Mouse (Mus musculus) limb, embryonic 14.5 days (tissue): ENCODE data around the gene Tbcel. TPM values are rescaled to one million over a fixed set of nuclear protein-coding genes. Genes with fewer than 3 reads are reported as not detected.

ENCODE experiments used
- ATAC-seq: fragments of 200-750 bp; cut with Nextera tagmentation; 2 replicates; pipeline ENCODE4 v1.8.0; 2017; ENCODE audit warnings: low read depth, moderate number of reproducible peaks, moderate TSS enrichment; ENCODE audit not compliant: low FRiP score
- DNase-seq: peaks from one replicate; pipeline ENCODE4 v3.0.0-alpha.2; 2015; ENCODE audit warnings: low spot score
- H3K27ac ChIP-seq: fragments of 300-500 bp; sonication (generic); replicated peaks from 2 replicates; pipeline ENCODE4 v1.5.1; 2014; ENCODE audit warnings: low read depth, mild to moderate bottlenecking, low read length, moderate library complexity, mixed read lengths
- H3K27me3 ChIP-seq: fragments of 300-500 bp; sonication (generic); 2 replicates; pipeline ENCODE4 v1.6.1; 2014; ENCODE audit warnings: low read length, mixed read lengths; ENCODE audit not compliant: control insufficient read depth, insufficient read depth
- H3K36me3 ChIP-seq: fragments of 300-500 bp; sonication (generic); 2 replicates; pipeline ENCODE4 v1.6.1; 2014; ENCODE audit warnings: mild to moderate bottlenecking, low read length, moderate library complexity, mixed read lengths; ENCODE audit not compliant: control insufficient read depth, insufficient read depth
- H3K4me1 ChIP-seq: fragments of 300-500 bp; sonication (generic); 2 replicates; pipeline ENCODE4 v1.6.1; 2014; ENCODE audit warnings: antibody characterized with exemption, low read length, mixed read lengths; ENCODE audit not compliant: control insufficient read depth, insufficient read depth
- H3K4me2 ChIP-seq: fragments of 300-500 bp; sonication (generic); replicated peaks from 2 replicates; pipeline ENCODE4 v1.6.1; 2014; ENCODE audit warnings: low read depth, mild to moderate bottlenecking, low read length, moderate library complexity; ENCODE audit not compliant: severe bottlenecking
- H3K4me3 ChIP-seq: fragments of 300-500 bp; sonication (generic); replicated peaks from 2 replicates; pipeline ENCODE4 v1.5.1; 2014; ENCODE audit warnings: low read length
- H3K9ac ChIP-seq: fragments of 300-500 bp; sonication (generic); 2 replicates; pipeline ENCODE4 v1.6.1; 2014; ENCODE audit warnings: mild to moderate bottlenecking, low read depth, low read length, moderate library complexity; ENCODE audit not compliant: severe bottlenecking
- H3K9me3 ChIP-seq: fragments of 300-500 bp; sonication (generic); 2 replicates; pipeline ENCODE4 v1.6.1; 2016; ENCODE audit warnings: low read length; ENCODE audit not compliant: control insufficient read depth
- POLR2A ChIP-seq: fragments of 200-500 bp; IDR thresholded peaks from 2 replicates; pipeline ENCODE4 v1.8.0; 2012; ENCODE audit warnings: inconsistent platforms, mild to moderate bottlenecking, moderate library complexity, borderline replicate concordance; ENCODE audit not compliant: insufficient read depth, insufficient read length; ENCODE audit errors: extremely low read depth
- WGBS: fragments of 180-500 bp; shearing (Covaris S2); extraction: QIAGEN DNeasy Blood & Tissue Kit; methylation state at CpG from one replicate; pipeline ENCODE4 v1.1.7; 2014; 5-methylcytosine and 5-hydroxymethylcytosine counted together
- polyA plus RNA-seq, 2 experiments: library from polyadenylated mRNA; depleted of rRNA in 1 of 2; stranded (reverse) in 1 of 2; unstranded in 1 of 2; fragments of >200 nt; fragmentation: Nextera tagmentation in 1 of 2; extraction: Ambion mirVana in 1 of 2; gene quantifications; 2 replicates each; pipeline versions ENCODE4 v1.2.1 to v1.2.3; 2012 to 2014

The Tbcel gene
- polyA plus RNA-seq, 2 experiments: 5.3 to 14.2 TPM

GRCm38 (mm10) chr9:42458741-42459515 lies 48.7 kb downstream of the Tbcel start:
- WGBS: 66% methylated on average over 9 of the region's 9 CpGs
- no peak overlapping the region for H3K4me2 ChIP-seq
- DNase-seq (no peak), ATAC-seq (no peak)
- no peaks in the 10 kb centered on the region for H3K36me3 ChIP-seq
- H3K27me3 ChIP-seq: no peaks in the 10 kb centered on the region
- H3K4me3 ChIP-seq: no peak overlapping the region
- TF ChIP-seq POLR2A: no peak
- no peak overlapping the region for H3K9ac ChIP-seq
- H3K27ac ChIP-seq: no peak overlapping the region
- H3K4me1 ChIP-seq: peaks cover 11% of the 10 kb centered on the region
- H3K9me3 ChIP-seq: no peaks in the 10 kb centered on the region

- no peak for DNase-seq
- H3K36me3 ChIP-seq: no peaks in the 10 kb centered on the region
- ATAC-seq: no peak
- no peaks in the 10 kb centered on the region for H3K9me3 ChIP-seq
- WGBS: 88% methylated on average over 8 of the region's 8 CpGs
- no peak overlapping the region for H3K4me2 ChIP-seq
- no peak overlapping the region for H3K9ac ChIP-seq
- no peaks in the 10 kb centered on the region for H3K27me3 ChIP-seq
- no peak overlapping the region for H3K4me3 ChIP-seq
- H3K4me1 ChIP-seq: peaks cover 7% of the 10 kb centered on the region; the same call in 1 of the 2 replicates
- TF ChIP-seq POLR2A: no peak
- H3K27ac ChIP-seq: no peak overlapping the region
These were observed 50.1 kb downstream of the Tbcel start for GRCm38 (mm10) chr9:42457501-42457900.

- DNase-seq: no peak
- Histone ChIP-seq H3K9ac (no peak overlapping the region), H3K9me3 (no peaks in the 10 kb centered on the region), H3K4me1 (peaks cover 3% of the 10 kb centered on the region; the same call in 1 of the 2 replicates), H3K27me3 (no peaks in the 10 kb centered on the region), H3K27ac (no peak overlapping the region), H3K4me2 (no peak overlapping the region), H3K36me3 (peaks cover 15% of the 10 kb centered on the region), H3K4me3 (no peak overlapping the region)
- WGBS: 90% methylated on average over 8 of the region's 8 CpGs
- no peak for TF ChIP-seq POLR2A
- ATAC-seq: no peak
These were observed 53.2 kb downstream of the Tbcel start for GRCm38 (mm10) chr9:42454364-42454763.

- H3K9ac ChIP-seq: no peak overlapping the region
- 85% methylated on average over 6 of the region's 6 CpGs for WGBS
- no peaks in the 10 kb centered on the region for H3K27me3 ChIP-seq
- peaks cover 49% of the 10 kb centered on the region for H3K36me3 ChIP-seq
- H3K9me3 ChIP-seq: no peaks in the 10 kb centered on the region
- H3K27ac ChIP-seq: no peak overlapping the region
- ATAC-seq (no peak), DNase-seq (no peak)
- no peaks in the 10 kb centered on the region for H3K4me1 ChIP-seq
- H3K4me3 ChIP-seq: no peak overlapping the region
- no peak for TF ChIP-seq POLR2A
- no peak overlapping the region for H3K4me2 ChIP-seq
These were observed 58.6 kb downstream of the Tbcel start for GRCm38 (mm10) chr9:42449043-42449442.

- Histone ChIP-seq H3K4me1 (no peaks in the 10 kb centered on the region), H3K4me3 (no peak overlapping the region), H3K27me3 (no peaks in the 10 kb centered on the region), H3K4me2 (no peak overlapping the region), H3K36me3 (peaks cover 70% of the 10 kb centered on the region), H3K27ac (no peak overlapping the region), H3K9ac (no peak overlapping the region), H3K9me3 (no peaks in the 10 kb centered on the region)
- no peak for DNase-seq
- WGBS: 90% methylated on average over 8 of the region's 8 CpGs
- TF ChIP-seq POLR2A: no peak
- ATAC-seq: no peak
These were observed 65.5 kb downstream of the Tbcel start for GRCm38 (mm10) chr9:42442100-42442499.
